Mouse (Mus musculus): ENCODE measurements at regions not wholly inside any gene's neighbourhood (a gene's known extent, or its start where the extent isn't known, plus 50 kb on each side); places are given as distances from the start of the nearest gene placed in this dataset.
"Not testable (repeated sequence)": the region's sequence is repeated elsewhere in the genome, so short reads cannot be mapped to it uniquely, and the experiment has no call there.

GRCm38 (mm10) chr13:5185237-5185800, 576.3 kb upstream of the Akr1e1 start:
- intact Hi-C loops (cut with DNase I); DNase-seq (ENCODE audit: extremely low spot score in 1 of 2, low spot score in 2 of 2): not testable (repeated sequence)

GRCm38 (mm10) chr13:5202736-5203135, 593.8 kb upstream of the Akr1e1 start:
- intact Hi-C loops (cut with DNase I) = no loop called here

GRCm38 (mm10) chr13:5204143-5204542, 595.2 kb upstream of the Akr1e1 start:
- intact Hi-C loops (cut with DNase I) = no loop called here
- DNase-seq (ENCODE audit: extremely low spot score in 1 of 2, low spot score in 2 of 2) = no peak

More at GRCm38 (mm10) chr13:5202736-5203135, 593.8 kb upstream of the Akr1e1 start:
- no peak for DNase-seq (ENCODE audit: extremely low spot score in 1 of 2, low spot score in 2 of 2)

GRCm38 (mm10) chr13:5211659-5212058, 602.7 kb upstream of the Akr1e1 start:
- DNase-seq (ENCODE audit: extremely low spot score in 1 of 2, low spot score in 2 of 2) = no peak
- intact Hi-C loops (cut with DNase I) = no loop called here

- intact Hi-C loops (cut with DNase I) = no loop called here
- no peak for DNase-seq (ENCODE audit: extremely low spot score in 1 of 2, low spot score in 2 of 2)
Observed at GRCm38 (mm10) chr13:5229476-5229875, 620.5 kb upstream of the Akr1e1 start.

GRCm38 (mm10) chr13:5234232-5234631, 625.3 kb upstream of the Akr1e1 start:
- DNase-seq (ENCODE audit: extremely low spot score in 1 of 2, low spot score in 2 of 2) = no peak
- intact Hi-C loops (cut with DNase I) = loop anchor here (10.0 kb wide), 1 partner anchor 141 kb away; no protein-coding TSS in a partner anchor

- intact Hi-C loops (cut with DNase I) = loop anchor here (10.0 kb wide), 1 partner anchor 139 kb away; no protein-coding TSS in a partner anchor
- no peak for DNase-seq (ENCODE audit: extremely low spot score in 1 of 2, low spot score in 2 of 2)
Observed at GRCm38 (mm10) chr13:5235391-5235790, 625.9 kb upstream of the Klf6 start.

- intact Hi-C loops (cut with DNase I) = no loop called here
- no peak for DNase-seq (ENCODE audit: extremely low spot score in 1 of 2, low spot score in 2 of 2)
Observed at GRCm38 (mm10) chr13:5240541-5240940, 620.7 kb upstream of the Klf6 start.

GRCm38 (mm10) chr13:5242782-5243181, 618.5 kb upstream of the Klf6 start:
- no peak for DNase-seq (ENCODE audit: extremely low spot score in 1 of 2, low spot score in 2 of 2)
- intact Hi-C loops (cut with DNase I) = no loop called here

GRCm38 (mm10) chr13:5248671-5249391, 612.5 kb upstream of the Klf6 start:
- intact Hi-C loops (cut with DNase I) = no loop called here
- DNase-seq (ENCODE audit: extremely low spot score in 1 of 2, low spot score in 2 of 2) = peak in 1 of 2 experiments; percentile 2

- intact Hi-C loops (cut with DNase I) = no loop called here
- no peak for DNase-seq (ENCODE audit: extremely low spot score in 1 of 2, low spot score in 2 of 2)
Observed at GRCm38 (mm10) chr13:5257891-5258660, 603.2 kb upstream of the Klf6 start.

- intact Hi-C loops (cut with DNase I) = no loop called here
- no peak for DNase-seq (ENCODE audit: extremely low spot score in 1 of 2, low spot score in 2 of 2)
Observed at GRCm38 (mm10) chr13:5259760-5260159, 601.5 kb upstream of the Klf6 start.

GRCm38 (mm10) chr13:5272506-5273192, 588.6 kb upstream of the Klf6 start:
- no peak for DNase-seq (ENCODE audit: extremely low spot score in 1 of 2, low spot score in 2 of 2)
- intact Hi-C loops (cut with DNase I) = no loop called here

- intact Hi-C loops (cut with DNase I) = no loop called here
- peak in 1 of 2 experiments; percentile 25 for DNase-seq (ENCODE audit: extremely low spot score in 1 of 2, low spot score in 2 of 2)
Observed at GRCm38 (mm10) chr13:5276564-5276963, 584.7 kb upstream of the Klf6 start.

- DNase-seq (ENCODE audit: extremely low spot score in 1 of 2, low spot score in 2 of 2) = no peak
- intact Hi-C loops (cut with DNase I) = no loop called here
Observed at GRCm38 (mm10) chr13:5289753-5290449, 571.4 kb upstream of the Klf6 start.

GRCm38 (mm10) chr13:5302141-5302540, 559.1 kb upstream of the Klf6 start:
- intact Hi-C loops (cut with DNase I) = no loop called here
- peak in 1 of 2 experiments; percentile 15 for DNase-seq (ENCODE audit: extremely low spot score in 1 of 2, low spot score in 2 of 2)

GRCm38 (mm10) chr13:5306688-5307087, 554.6 kb upstream of the Klf6 start:
- intact Hi-C loops (cut with DNase I) = no loop called here
- DNase-seq (ENCODE audit: extremely low spot score in 1 of 2, low spot score in 2 of 2) = no peak

- DNase-seq (ENCODE audit: extremely low spot score in 1 of 2, low spot score in 2 of 2) = no peak
- intact Hi-C loops (cut with DNase I) = no loop called here
Observed at GRCm38 (mm10) chr13:5313297-5313696, 548.0 kb upstream of the Klf6 start.

GRCm38 (mm10) chr13:5315011-5315410, 546.3 kb upstream of the Klf6 start:
- intact Hi-C loops (cut with DNase I) = no loop called here
- DNase-seq (ENCODE audit: extremely low spot score in 1 of 2, low spot score in 2 of 2) = no peak

Data from left cerebral cortex, postnatal 10 days (tissue).